Mouse (Mus musculus): ENCODE data around the gene Myo15b.

Myo15b gene

DNA sequence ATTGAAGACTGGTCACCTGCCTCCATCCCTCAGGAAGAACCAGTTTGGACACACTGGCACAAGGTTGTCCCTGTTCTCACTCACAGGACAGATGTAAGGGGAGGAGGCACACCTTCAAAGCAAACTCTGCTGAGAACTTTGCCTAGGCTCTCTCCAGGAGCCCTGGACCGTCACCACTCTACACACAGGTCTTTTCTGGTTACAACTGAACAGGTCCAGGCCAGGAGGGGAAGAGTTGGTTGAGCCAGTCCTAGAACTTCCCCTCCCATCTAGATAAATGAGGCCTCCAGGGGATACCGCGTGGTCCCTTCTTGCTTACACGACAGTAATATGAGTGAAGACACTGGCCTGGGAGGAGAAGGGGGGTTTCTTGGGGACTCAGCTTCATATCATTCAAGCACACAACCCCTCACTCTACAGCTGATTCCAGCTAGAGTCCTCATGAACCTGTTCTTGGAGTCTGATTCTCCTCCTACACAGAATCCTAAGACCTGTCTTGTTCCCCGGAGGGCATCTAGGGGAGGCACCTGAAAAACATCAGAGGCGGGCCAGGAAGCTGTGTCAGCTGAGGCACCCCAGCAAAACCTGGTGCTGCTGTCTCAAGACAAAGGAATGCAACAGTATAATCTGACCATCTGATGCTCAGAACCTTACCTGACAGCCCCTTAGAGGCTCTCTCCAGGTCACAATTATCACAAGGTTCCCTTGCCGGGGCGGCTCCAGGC lies 46.2 kb downstream of the Myo15b start:
- DNase-seq = peak; percentile 37

DNA sequence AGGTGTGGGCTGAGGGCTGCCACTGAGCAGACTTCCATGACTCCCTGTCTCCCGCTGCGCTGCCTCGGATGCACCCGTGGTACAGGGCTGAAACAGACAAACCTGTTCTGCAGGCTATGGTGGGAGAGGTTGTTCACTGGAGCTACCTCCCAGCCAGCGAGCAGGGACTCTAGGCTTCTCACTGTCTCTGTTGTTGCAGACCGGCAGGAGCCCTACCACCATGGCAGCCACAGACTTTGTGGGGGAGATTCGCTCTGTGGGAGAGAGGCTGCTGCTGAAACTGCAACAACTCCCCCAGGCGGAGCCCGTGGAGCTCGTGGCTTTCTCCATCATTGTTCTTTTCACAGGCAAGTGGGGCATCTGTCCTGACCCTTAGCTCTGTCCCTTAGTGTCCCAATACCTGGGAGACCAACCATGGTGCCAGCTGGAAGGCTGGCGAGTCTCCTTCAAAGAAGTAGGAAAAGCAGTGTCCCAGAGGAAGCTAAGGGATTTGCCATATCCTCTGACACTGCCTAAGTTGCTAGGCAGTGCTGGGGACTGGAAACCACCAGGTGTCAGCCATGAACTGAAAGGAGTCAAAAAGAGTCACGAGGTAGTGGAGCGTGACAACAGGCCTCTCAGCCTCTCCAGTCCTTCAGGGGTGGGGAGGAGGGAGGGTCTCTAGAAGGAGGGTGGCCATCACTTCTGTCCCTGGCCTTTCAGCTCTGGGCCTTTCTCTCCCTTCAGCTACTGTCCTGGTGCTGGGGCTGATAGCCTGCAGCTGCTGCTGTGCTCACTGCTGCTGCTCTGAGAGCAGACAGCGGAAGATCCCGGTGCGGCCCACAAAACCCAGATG lies 47.0 kb downstream of the Myo15b start:
- DNase-seq = peak; percentile 32

GRCm38 (mm10) chr11:115906116-115906515 lies 47.9 kb downstream of the Myo15b start:
- peak; percentile 39 for DNase-seq

DNA sequence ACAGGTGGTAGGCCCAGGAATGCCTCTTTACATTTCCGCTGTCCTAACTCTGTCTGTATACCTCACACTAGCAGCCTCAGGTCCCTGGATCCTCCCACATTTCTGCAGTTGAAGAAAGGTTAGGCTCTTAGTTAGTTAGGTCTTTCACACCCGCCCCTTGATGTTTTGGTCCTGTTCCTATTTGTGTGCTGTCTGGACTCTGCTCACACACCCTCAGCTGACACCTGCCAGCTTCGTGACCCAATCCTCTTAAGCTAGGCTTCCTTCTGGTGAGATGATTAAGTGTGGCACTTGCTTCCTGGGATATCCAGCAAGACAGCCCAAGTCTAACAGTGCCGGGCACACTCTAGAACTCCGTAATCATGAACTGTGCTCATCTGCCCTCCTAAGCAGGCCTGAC lies 48.3 kb downstream of the Myo15b start:
- DNase-seq = no peak

DNA sequence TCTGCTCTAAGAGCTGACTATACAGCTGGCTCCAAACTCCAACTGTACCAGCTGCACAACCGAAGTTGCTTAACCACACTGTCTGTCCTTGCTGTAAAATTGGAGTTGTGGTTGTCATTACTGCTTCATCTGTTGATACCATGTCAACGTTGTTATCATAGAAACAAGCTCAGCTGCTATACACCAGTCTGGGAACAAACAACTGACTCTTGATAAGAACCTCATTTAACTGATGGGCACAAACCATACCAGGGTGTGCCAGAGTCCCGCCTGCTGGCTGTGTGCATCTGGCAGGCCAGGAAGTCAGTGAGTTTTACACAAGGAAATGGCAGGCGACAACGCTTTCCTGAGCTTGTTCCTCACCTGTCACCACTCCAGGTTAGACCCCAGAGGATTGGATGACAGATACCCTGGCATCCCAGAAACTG lies 52.9 kb downstream of the Myo15b start:
- DNase-seq = no peak

DNA sequence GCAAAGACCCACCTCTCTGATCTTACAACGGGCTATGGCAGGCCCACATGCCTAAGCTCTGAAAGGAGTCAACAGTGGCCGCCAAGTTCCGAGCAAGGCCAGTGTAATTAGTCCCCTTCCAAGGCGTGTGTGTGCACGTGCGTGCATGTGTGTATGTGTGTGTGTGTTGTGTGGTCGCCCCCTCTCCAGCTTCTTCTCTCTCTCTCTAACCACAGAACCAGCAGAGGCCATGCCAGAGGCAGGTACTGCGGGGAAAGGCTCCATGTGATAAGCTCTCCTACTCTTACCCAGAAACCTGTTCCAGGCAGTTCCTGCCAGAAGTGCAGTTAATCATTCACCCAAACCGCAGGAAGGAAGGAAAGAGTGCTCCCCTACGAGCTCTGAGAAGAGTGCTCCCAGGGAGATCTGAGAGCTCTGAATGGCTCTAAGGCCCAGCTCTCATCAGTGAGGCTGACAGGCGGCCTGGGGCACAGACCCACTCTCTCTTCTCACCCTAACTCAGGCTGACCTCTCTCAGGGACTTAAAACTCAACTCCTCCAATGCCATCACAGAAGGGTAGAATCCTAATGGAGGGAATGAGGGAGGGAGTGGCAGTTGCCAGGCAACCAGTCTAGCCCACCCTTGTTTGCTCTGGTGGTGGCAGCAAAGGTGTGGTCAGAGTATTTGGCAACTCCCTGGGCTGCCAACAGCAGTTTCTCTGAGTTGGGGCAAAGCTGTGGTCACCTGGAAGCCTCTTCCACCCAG lies 53.6 kb downstream of the Myo15b start, which contains the start of gene Smim6:
Gene Smim6, plus strand, starts transcription at position 386 of the 745 bp plus-strand sequence.
- DNase-seq = peak; percentile 73

DNA sequence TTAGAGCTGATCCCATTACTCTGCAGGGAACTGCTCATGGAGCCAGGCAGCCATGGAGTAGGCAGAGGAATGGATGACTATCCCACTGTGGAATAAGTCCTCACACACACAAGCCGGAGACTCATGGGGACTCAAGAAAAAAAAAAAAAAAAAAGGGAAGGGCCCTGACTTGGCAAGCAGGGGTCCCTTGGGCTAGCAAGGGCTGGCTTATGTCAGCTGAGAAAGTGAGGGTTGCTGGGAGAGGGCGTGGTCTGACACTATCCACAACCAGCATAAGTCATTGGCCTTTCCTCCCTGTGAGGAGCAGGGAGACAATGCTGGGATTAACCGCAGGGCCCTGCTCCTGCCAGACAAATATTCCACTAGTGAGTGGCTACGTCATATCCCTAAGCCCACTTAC lies 58.4 kb downstream of the Myo15b start:
- no peak for DNase-seq

DNA sequence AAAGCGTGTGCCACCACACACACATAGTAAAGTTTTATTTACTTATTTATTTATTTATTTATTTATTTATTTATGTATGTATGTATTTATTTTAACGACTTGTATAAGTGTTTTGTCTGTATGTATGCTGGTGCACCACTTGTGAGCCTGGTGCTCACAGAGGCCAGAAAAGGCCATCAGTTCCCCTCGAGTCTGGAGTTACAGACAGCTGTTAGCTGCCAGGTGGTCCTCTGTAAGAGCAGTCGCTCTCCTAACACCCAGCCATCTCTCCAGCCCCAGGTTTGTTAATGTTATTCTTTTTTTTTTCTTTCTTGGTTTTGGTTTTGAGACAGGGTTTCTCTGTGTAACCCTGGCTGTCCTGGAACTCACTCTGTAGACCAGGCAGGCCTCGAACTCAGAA lies 60.4 kb downstream of the Myo15b start:
- DNase-seq = no peak

DNA sequence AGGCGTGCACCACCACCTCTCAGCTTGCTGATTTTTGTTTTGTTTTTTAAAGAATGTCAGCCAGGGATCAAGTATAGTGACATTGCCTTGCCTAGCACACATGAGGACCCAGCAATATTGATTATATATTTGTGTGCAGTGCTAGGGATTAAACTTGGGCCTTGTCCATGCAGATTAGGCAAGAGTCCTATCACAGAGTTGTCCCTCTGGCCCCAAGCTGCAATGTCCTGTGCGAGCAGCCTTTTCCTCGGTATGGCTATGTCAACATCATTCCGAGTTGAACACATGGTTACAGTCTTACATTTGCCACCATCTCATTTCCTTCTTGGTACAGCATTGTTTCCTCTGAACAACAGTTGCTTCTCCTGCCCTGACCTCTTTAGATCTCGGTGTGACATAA lies 60.9 kb downstream of the Myo15b start:
- no peak for DNase-seq

GRCm38 (mm10) chr11:115920110-115920818 lies 62.1 kb downstream of the Myo15b start:
- DNase-seq = peak; percentile 70

DNA sequence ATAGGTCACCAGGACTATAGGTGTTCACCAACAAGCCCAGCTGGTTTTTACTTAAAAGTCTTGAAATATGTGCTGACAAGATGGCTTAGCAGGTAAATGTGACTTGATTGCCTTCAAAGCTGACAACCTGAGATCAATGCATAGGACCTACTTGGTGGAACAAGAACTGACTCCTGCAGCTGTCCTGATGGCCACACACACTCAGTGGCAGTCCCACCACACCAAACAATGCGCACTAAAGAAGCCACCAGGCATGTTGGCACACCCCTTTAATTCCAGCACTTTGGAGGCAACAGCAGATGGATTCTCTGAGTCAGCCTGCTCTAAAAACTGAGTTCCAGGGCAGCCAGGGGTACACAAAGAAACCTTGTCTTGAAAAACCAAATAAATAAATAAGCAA lies 63.8 kb downstream of the Myo15b start:
- no peak for DNase-seq

DNA sequence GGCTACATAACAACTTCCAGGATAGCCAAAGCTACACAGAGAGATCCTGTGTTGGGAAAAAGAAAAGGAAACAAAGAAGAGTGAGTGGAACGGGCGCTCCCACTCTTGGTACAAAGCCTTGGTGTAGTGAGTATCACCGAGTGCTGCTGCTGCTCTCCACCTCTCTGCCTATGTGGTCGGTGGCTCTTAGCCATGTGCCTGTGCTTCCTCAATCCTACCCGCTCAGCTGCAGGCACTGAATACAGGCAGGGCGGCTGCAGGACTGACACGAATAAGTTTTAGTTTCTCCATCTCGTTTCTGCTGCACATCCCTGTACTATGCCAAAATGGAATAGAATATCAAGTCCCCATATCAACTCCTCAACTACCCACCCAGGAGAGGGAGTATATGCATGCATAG lies 70.8 kb downstream of the Myo15b start:
- DNase-seq = no peak

GRCm38 (mm10) chr11:115929818-115930217 lies 71.6 kb downstream of the Myo15b start:
- no peak for DNase-seq

DNA sequence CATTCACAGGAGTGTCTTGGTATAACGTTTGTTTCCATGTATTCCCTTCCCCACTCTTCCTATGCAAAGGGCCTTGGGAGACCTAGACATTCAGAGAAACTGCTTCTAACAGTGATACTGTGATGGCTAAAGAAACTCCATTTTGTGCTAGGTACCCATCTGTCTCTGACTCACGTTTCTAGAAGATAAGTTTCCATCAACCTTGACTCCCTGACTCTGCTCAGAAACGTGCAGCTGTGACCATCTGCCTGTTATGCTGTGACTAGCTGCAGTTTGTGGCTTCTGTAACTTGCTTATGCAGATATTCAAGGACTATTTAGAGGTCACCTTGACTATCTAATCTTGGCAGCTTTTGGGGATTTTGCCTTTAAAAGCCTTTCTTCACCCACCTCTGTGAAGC lies 73.0 kb downstream of the Myo15b start:
- DNase-seq = no peak

DNA sequence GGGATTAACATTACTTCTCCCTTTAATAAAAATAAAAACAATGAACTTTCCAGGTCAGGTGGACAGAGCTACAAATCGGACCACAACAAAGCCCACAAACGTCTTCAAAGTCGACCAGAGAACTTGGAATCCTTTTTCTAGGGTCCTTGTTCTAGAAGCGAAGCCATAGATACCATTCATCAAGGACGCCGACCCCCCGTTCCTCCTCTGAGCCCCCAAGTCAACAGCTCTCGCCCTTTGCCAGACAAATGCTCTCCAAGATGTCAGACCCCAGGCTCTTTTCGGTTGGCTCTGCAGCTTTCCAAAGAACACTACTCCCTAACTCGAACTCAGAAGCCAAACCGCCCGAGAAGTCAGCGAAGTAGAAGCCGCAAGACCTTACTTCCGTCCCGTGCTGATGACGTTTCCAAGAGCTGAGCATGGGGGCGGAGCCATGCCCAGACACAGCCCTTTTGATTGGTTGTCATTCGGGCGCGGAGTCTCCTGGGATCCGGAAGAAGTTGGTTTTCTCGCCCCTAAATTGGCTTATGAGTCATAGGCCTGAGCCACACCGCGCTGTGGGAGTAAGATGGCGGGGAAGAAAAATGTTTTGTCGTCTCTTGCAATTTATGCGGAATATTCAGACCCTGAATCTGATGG lies 75.0 kb downstream of the Myo15b start, which contains the start of the genes Sap30bp and Recql5:
Gene Sap30bp, plus strand, starts transcription at position 175 of the 639 bp plus-strand sequence.
Gene Recql5, minus strand, starts transcription at position 370 of the 639 bp plus-strand sequence.
- DNase-seq = peak; percentile 98

GRCm38 (mm10) chr11:115933747-115934110 lies 75.5 kb downstream of the Myo15b start:
- DNase-seq = no peak

- peak; percentile 76 for DNase-seq
Observed at GRCm38 (mm10) chr11:115939690-115940329, 81.6 kb downstream of the Myo15b start.

GRCm38 (mm10) chr11:115941980-115942379 lies 83.8 kb downstream of the Myo15b start:
- no peak for DNase-seq

Data from kidney, postnatal 14 days (tissue).